Mouse (Mus musculus) liver, embryonic 14.5 days (tissue): ENCODE data around the gene Wnt3a.

Experiments
- CTCF ChIP-seq: IDR thresholded peaks from 2 replicates; pipeline ENCODE4 v1.5.1; 2016; ENCODE audit warnings: antibody characterized with exemption, low read depth, control low read depth
- EP300 ChIP-seq: IDR thresholded peaks from 2 replicates; pipeline ENCODE4 v1.6.1; 2016; ENCODE audit warnings: antibody characterized with exemption, low read depth

GRCm38 (mm10) chr11:59266727-59267126 lies 23.8 kb downstream of the Wnt3a start:
- TF ChIP-seq CTCF (no peak), EP300 (no peak)
